Mouse (Mus musculus) kidney, embryonic 16.5 days (tissue): ENCODE measurements around the gene Ctdsp1. TPM values are rescaled to one million over a fixed set of nuclear protein-coding genes. Genes with fewer than 3 reads are reported as not detected.

Source experiments
- ATAC-seq: fragments of 200-750 bp; cut with Nextera tagmentation; 2 replicates; pipeline ENCODE4 v1.8.0; 2017; ENCODE audit warnings: moderate TSS enrichment; ENCODE audit not compliant: low FRiP score, low TSS enrichment
- H3K27ac ChIP-seq: fragments of 300-500 bp; sonication (generic); 2 replicates; pipeline ENCODE4 v1.5.1; 2014; ENCODE audit warnings: low read length
- H3K27me3 ChIP-seq: fragments of 300-500 bp; sonication (generic); 2 replicates; pipeline ENCODE4 v1.6.1; 2014; ENCODE audit warnings: low read length, control low read depth, mixed read lengths; ENCODE audit not compliant: insufficient read depth
- H3K36me3 ChIP-seq: fragments of 300-500 bp; sonication (generic); 2 replicates; pipeline ENCODE4 v1.6.1; 2014; ENCODE audit warnings: low read length, control low read depth, mixed read lengths; ENCODE audit not compliant: insufficient read depth
- H3K4me1 ChIP-seq: fragments of 300-500 bp; sonication (generic); 2 replicates; pipeline ENCODE4 v1.6.1; 2014; ENCODE audit warnings: low read length, control low read depth, mixed read lengths; ENCODE audit not compliant: insufficient read depth
- H3K4me2 ChIP-seq: fragments of 300-500 bp; sonication (generic); replicated peaks from 2 replicates; pipeline ENCODE4 v1.6.1; 2014; ENCODE audit warnings: low read depth, low read length
- H3K4me3 ChIP-seq: fragments of 300-500 bp; sonication (generic); 2 replicates; pipeline ENCODE4 v1.5.1; 2014; ENCODE audit warnings: mild to moderate bottlenecking, low read length
- H3K9ac ChIP-seq: fragments of 300-500 bp; sonication (generic); replicated peaks from 2 replicates; pipeline ENCODE4 v1.6.1; 2014; ENCODE audit warnings: low read length
- H3K9me3 ChIP-seq: fragments of 300-500 bp; sonication (generic); 2 replicates; pipeline ENCODE4 v1.6.1; 2016; ENCODE audit warnings: low read length, control low read depth
- WGBS: fragments of 180-500 bp; shearing (Covaris S2); extraction: QIAGEN DNeasy Blood & Tissue Kit; methylation state at CpG from one replicate; pipeline ENCODE4 v1.1.7; 2014; 5-methylcytosine and 5-hydroxymethylcytosine counted together
- polyA plus RNA-seq: library from polyadenylated mRNA; unstranded; fragments of >200 nt; fragmentation: Nextera tagmentation; extraction: Ambion mirVana; gene quantifications from 2 replicates; pipeline ENCODE4 v1.2.1, GENCODE M21; 2015

Gene Ctdsp1
- polyA plus RNA-seq, 1 experiment from 2014 or later, result 94.0 TPM

GRCm38 (mm10) chr1:74386714-74387385, 4.5 kb upstream of the Ctdsp1 start:
- Histone ChIP-seq H3K36me3 (no peaks in the 10 kb centered on the region), H3K4me3 (peak overlapping the region; percentile 61), H3K27ac (peak overlapping the region; percentile 100), H3K4me2 (peak overlapping the region; percentile 57), H3K27me3 (no peaks in the 10 kb centered on the region), H3K4me1 (peaks cover 29% of the 10 kb centered on the region), H3K9me3 (no peaks in the 10 kb centered on the region), H3K9ac (peak overlapping the region; percentile 79)
- ATAC-seq, result peak; percentile 93
- WGBS, result under 1% methylated on average over 26 of the region's 26 CpGs

- H3K9ac ChIP-seq, result peak overlapping the region; percentile 79
- ATAC-seq, result no peak
- H3K27me3 ChIP-seq, result no peaks in the 10 kb centered on the region
- H3K36me3 ChIP-seq, result no peaks in the 10 kb centered on the region
- 59% methylated on average over 15 of the region's 15 CpGs for WGBS
- peak overlapping the region; percentile 61 for H3K4me3 ChIP-seq
- H3K27ac ChIP-seq, result peak overlapping the region; percentile 100
- H3K4me1 ChIP-seq, result peaks cover 31% of the 10 kb centered on the region
- H3K9me3 ChIP-seq, result no peaks in the 10 kb centered on the region
- peak overlapping the region; percentile 57 for H3K4me2 ChIP-seq
Observed at GRCm38 (mm10) chr1:74387386-74387988, 3.8 kb upstream of the Ctdsp1 start.

GRCm38 (mm10) chr1:74388398-74388920, 2.9 kb upstream of the Ctdsp1 start:
- Histone ChIP-seq H3K27me3 (no peaks in the 10 kb centered on the region), H3K9me3 (no peaks in the 10 kb centered on the region), H3K4me1 (peaks cover 41% of the 10 kb centered on the region), H3K36me3 (0 out of 2 replicates have a peak, but pooled peaks cover 2% of the 10 kb centered on the region), H3K4me3 (no peak overlapping the region), H3K27ac (peak overlapping the region; percentile 100; the same call in 1 of the 2 replicates), H3K9ac (no peak overlapping the region), H3K4me2 (no peak overlapping the region)
- ATAC-seq, result no peak
- WGBS, result 77% methylated on average over 7 of the region's 7 CpGs

- ATAC-seq, result no peak
- WGBS, result 5% methylated on average over 29 of the region's 29 CpGs
Observed at GRCm38 (mm10) chr1:74389831-74390286, 1.4 kb upstream of the Ctdsp1 start.

GRCm38 (mm10) chr1:74390287-74390906, 912 bp upstream of the Ctdsp1 start:
- Histone ChIP-seq H3K9me3 (no peaks in the 10 kb centered on the region), H3K27ac (peak overlapping the region; percentile 99), H3K4me3 (peak overlapping the region; percentile 93), H3K36me3 (peaks cover 21% of the 10 kb centered on the region), H3K27me3 (no peaks in the 10 kb centered on the region), H3K4me2 (peak overlapping the region; percentile 98), H3K9ac (peak overlapping the region; percentile 59), H3K4me1 (peaks cover 49% of the 10 kb centered on the region)
- 4% methylated on average over 21 of the region's 21 CpGs for WGBS
- no peak for ATAC-seq

More at GRCm38 (mm10) chr1:74389831-74390286, 1.4 kb upstream of the Ctdsp1 start:
- H3K9me3 ChIP-seq, result no peaks in the 10 kb centered on the region
- H3K27me3 ChIP-seq, result no peaks in the 10 kb centered on the region
- peak overlapping the region; percentile 93 for H3K4me3 ChIP-seq
- H3K27ac ChIP-seq, result peak overlapping the region; percentile 99
- H3K9ac ChIP-seq, result peak overlapping the region; percentile 59
- peaks cover 49% of the 10 kb centered on the region for H3K4me1 ChIP-seq
- H3K4me2 ChIP-seq, result peak overlapping the region; percentile 98
- peaks cover 16% of the 10 kb centered on the region for H3K36me3 ChIP-seq

GRCm38 (mm10) chr1:74391844-74392441, 634 bp downstream of the Ctdsp1 start:
- Histone ChIP-seq H3K27ac (peak overlapping the region; percentile 99), H3K9ac (peak overlapping the region; percentile 100), H3K4me2 (peak overlapping the region; percentile 98), H3K27me3 (no peaks in the 10 kb centered on the region), H3K9me3 (no peaks in the 10 kb centered on the region), H3K36me3 (peaks cover 22% of the 10 kb centered on the region), H3K4me1 (peaks cover 47% of the 10 kb centered on the region), H3K4me3 (peak overlapping the region; percentile 93)
- peak; percentile 34 for ATAC-seq
- 0% methylated on average over 45 of the region's 63 CpGs for WGBS

- Histone ChIP-seq H3K36me3 (peaks cover 22% of the 10 kb centered on the region), H3K4me1 (peaks cover 43% of the 10 kb centered on the region), H3K27ac (peak overlapping the region; percentile 99), H3K4me2 (peak overlapping the region; percentile 98), H3K9ac (peak overlapping the region; percentile 100), H3K4me3 (peak overlapping the region; percentile 93), H3K9me3 (no peaks in the 10 kb centered on the region), H3K27me3 (no peaks in the 10 kb centered on the region)
- peak; percentile 13 for ATAC-seq
- 2% methylated on average over 16 of the region's 16 CpGs for WGBS
Observed at GRCm38 (mm10) chr1:74392446-74392994, 1.2 kb downstream of the Ctdsp1 start.

GRCm38 (mm10) chr1:74393010-74393409, 1.7 kb downstream of the Ctdsp1 start:
- H3K4me2 ChIP-seq, result peak overlapping the region; percentile 98
- ATAC-seq, result no peak
- H3K4me1 ChIP-seq, result peaks cover 41% of the 10 kb centered on the region
- peak overlapping the region; percentile 100 for H3K9ac ChIP-seq
- H3K27me3 ChIP-seq, result no peaks in the 10 kb centered on the region
- H3K9me3 ChIP-seq, result no peaks in the 10 kb centered on the region
- peak overlapping the region; percentile 93 for H3K4me3 ChIP-seq
- H3K27ac ChIP-seq, result peak overlapping the region; percentile 99
- 44% methylated on average over 7 of the region's 7 CpGs for WGBS
- peaks cover 22% of the 10 kb centered on the region for H3K36me3 ChIP-seq

GRCm38 (mm10) chr1:74393697-74394096, 2.4 kb downstream of the Ctdsp1 start:
- Histone ChIP-seq H3K9me3 (no peaks in the 10 kb centered on the region), H3K4me2 (peak overlapping the region; percentile 98; the same call in 1 of the 2 replicates), H3K4me1 (peaks cover 41% of the 10 kb centered on the region), H3K9ac (no peak overlapping the region; the same call in 1 of the 2 replicates), H3K36me3 (peaks cover 22% of the 10 kb centered on the region), H3K4me3 (no peak overlapping the region; the same call in 1 of the 2 replicates), H3K27ac (no peak overlapping the region; the same call in 1 of the 2 replicates), H3K27me3 (no peaks in the 10 kb centered on the region)
- no peak for ATAC-seq
- WGBS, result 81% methylated on average over 9 of the region's 9 CpGs
